Mouse (Mus musculus): ENCODE measurements around the gene 4930522H14Rik.

DNA sequence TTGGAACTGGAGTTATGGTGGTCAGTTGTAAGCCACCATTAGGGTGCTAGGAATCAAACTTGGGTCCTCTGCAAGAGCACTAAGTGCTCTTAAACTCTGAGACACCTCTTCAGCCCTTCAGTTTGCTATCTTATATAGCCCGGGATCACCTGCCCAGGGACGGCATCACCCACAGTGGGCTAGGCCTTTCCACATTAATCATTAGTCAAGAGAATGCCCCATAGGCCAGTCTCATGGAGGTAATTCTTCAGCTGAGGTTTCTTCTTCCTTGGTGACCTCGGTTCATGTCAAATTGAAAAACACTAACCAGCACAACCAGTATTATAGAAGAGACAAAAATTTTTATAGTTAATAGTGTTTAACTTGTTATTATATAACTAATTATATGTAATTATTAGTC lies 47.3 kb upstream of the 4930522H14Rik start:
- TF ChIP-seq ZNF384 (IDR thresholded peaks at IDR 0.05; ENCODE audit: low read depth, low read length), result no peak
- TF ChIP-seq CHD2 (IDR thresholded peaks at IDR 0.05; ENCODE audit: low read depth, low read length), result no peak
- TF ChIP-seq HCFC1 (IDR thresholded peaks at IDR 0.05; ENCODE audit: borderline replicate concordance, insufficient read depth, low read length), result no peak
